Mouse (Mus musculus): ENCODE measurements at regions not wholly inside any gene's neighbourhood (a gene's known extent, or its start where the extent isn't known, plus 50 kb on each side); places are given as distances from the start of the nearest gene placed in this dataset.
A peak's percentile ranks its signal among the peaks of the same experiment; 100 is the strongest.

DNA sequence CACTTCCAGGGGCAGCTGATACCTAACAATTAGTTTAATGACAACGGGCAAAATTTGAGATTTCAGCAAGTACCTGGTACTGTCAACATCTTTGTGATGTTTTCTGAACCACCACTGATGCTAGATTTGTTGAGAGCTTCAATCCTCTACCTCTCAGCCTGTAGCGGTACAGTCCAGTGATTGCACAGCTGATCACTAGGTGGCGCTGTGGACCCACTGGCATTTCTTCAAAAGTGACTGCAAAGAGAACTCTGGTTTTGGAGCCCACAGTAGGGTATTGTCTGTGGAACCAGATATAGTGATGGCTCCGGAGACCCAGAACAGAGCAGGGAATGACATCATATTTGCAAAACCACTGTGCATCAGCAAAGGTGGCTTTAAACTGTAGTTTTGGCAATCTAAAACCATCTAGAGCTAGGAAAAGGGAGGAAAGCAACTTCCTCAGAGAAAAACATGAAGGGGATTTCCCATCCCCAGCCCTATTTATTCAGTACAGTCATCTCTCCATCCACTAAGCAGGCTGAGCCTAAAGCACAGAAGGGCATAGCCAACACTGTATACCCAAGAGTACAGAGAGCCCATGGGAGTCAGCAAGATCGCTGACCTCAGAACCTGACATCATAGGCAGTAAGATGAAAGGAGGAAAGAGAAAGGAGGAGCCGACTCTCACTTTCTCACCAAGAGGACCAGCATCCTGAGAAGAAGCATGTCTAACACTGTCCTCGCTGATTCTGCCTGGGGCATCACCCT, 77.7 kb upstream of the 2210010C04Rik start:
- H3K27me3 ChIP-seq (ENCODE audit: control insufficient read depth in 1 of 2, insufficient read depth in 2 of 2, low read length in 2 of 2) = no peaks in the 10 kb centered on the region
- H3K4me3 ChIP-seq (ENCODE audit: control insufficient read depth in 1 of 2, insufficient read depth in 1 of 2, low read depth in 2 of 2, low read length in 2 of 2) = no peak overlapping the region
- no peaks in the 10 kb centered on the region for H3K79me2 ChIP-seq (ENCODE audit: control insufficient read depth, insufficient read depth, low read length, poor library complexity)
- no peaks in the 10 kb centered on the region for H3K4me1 ChIP-seq (ENCODE audit: control insufficient read depth in 1 of 2, insufficient read depth in 2 of 2, low read length in 2 of 2)
- peak; percentile 25 for DNase-seq (ENCODE audit: low read depth, low spot score)
- no peaks in the 10 kb centered on the region for H3K36me3 ChIP-seq (ENCODE audit: control insufficient read depth in 1 of 2, insufficient read depth in 2 of 2, low read length in 2 of 2)
- H3K9ac ChIP-seq (ENCODE audit: control insufficient read depth, low read depth, low read length, poor library complexity, severe bottlenecking) = no peak overlapping the region
- no peak overlapping the region for H3K27ac ChIP-seq (ENCODE audit: control insufficient read depth, low read depth, low read length)
- TF ChIP-seq ELF1 (IDR thresholded peaks at IDR 0.05; ENCODE audit: low read depth, low read length) = no peak
- TF ChIP-seq USF2 (IDR thresholded peaks at IDR 0.05; ENCODE audit: borderline replicate concordance in 1 of 2, insufficient read depth in 1 of 2, low read depth in 1 of 2, low read length in 2 of 2) = no peak
- no peak for TF ChIP-seq MYC (IDR thresholded peaks at IDR 0.05; ENCODE audit: low read depth, low read length)
- no peak for TF ChIP-seq EP300 (IDR thresholded peaks at IDR 0.05; ENCODE audit: low read depth in 1 of 2, low read length in 2 of 2)
- TF ChIP-seq TCF12 (IDR thresholded peaks at IDR 0.05; ENCODE audit: low read depth, low read length) = no peak
- no peak for TF ChIP-seq MEF2A (IDR thresholded peaks at IDR 0.05; ENCODE audit: extremely low read depth, insufficient replicate concordance, low read depth, low read length, poor library complexity, severe bottlenecking)
- TF ChIP-seq UBTF (IDR thresholded peaks at IDR 0.05; ENCODE audit: borderline replicate concordance, insufficient read depth, low read depth, low read length) = no peak
- no peak for TF ChIP-seq MAFK (IDR thresholded peaks at IDR 0.05; ENCODE audit: borderline replicate concordance, low read depth, low read length)
- TF ChIP-seq MAZ (IDR thresholded peaks at IDR 0.05; ENCODE audit: low read depth, low read length) = no peak
- peak; percentile 14; the same call in 1 of the 2 replicates for TF ChIP-seq RAD21 (IDR thresholded peaks at IDR 0.05; ENCODE audit: low read depth, low read length)
- TF ChIP-seq CTCF (IDR thresholded peaks at IDR 0.05 in 2 of 3, conservative IDR thresholded peaks at IDR 0.05 in 1 of 3; ENCODE audit: control insufficient read depth in 1 of 3, insufficient read depth in 1 of 3, low read depth in 2 of 3, low read length in 3 of 3, poor library complexity in 1 of 3, severe bottlenecking in 1 of 3) = peak; percentile 49 to 65 (median 57)
- no peak for TF ChIP-seq NELFE (IDR thresholded peaks at IDR 0.05; ENCODE audit: low read depth, low read length)
- H3K9me3 ChIP-seq (replicated peaks; ENCODE audit: insufficient read depth, low read length) = no peaks in the 10 kb centered on the region

GRCm38 (mm10) chr6:41111829-41112228, 76.5 kb upstream of the 2210010C04Rik start:
- H3K36me3 ChIP-seq (ENCODE audit: control insufficient read depth in 1 of 2, insufficient read depth in 2 of 2, low read length in 2 of 2) = no peaks in the 10 kb centered on the region
- no peaks in the 10 kb centered on the region for H3K4me1 ChIP-seq (ENCODE audit: control insufficient read depth in 1 of 2, insufficient read depth in 2 of 2, low read length in 2 of 2)
- no peaks in the 10 kb centered on the region for H3K27me3 ChIP-seq (ENCODE audit: control insufficient read depth in 1 of 2, insufficient read depth in 2 of 2, low read length in 2 of 2)
- no peaks in the 10 kb centered on the region for H3K79me2 ChIP-seq (ENCODE audit: control insufficient read depth, insufficient read depth, low read length, poor library complexity)
- DNase-seq (ENCODE audit: low read depth, low spot score) = no peak
- H3K4me3 ChIP-seq (ENCODE audit: control insufficient read depth in 1 of 2, insufficient read depth in 1 of 2, low read depth in 2 of 2, low read length in 2 of 2) = no peak overlapping the region
- H3K27ac ChIP-seq (ENCODE audit: control insufficient read depth, low read depth, low read length) = no peak overlapping the region
- H3K9ac ChIP-seq (ENCODE audit: control insufficient read depth, low read depth, low read length, poor library complexity, severe bottlenecking) = no peak overlapping the region
- TF ChIP-seq CHD1 (IDR thresholded peaks at IDR 0.05; ENCODE audit: low read depth, low read length) (no peak), POLR2AphosphoS5 (IDR thresholded peaks at IDR 0.05; ENCODE audit: borderline replicate concordance, low read depth, low read length) (no peak), E2F4 (IDR thresholded peaks at IDR 0.05; ENCODE audit: borderline replicate concordance, low read depth, low read length) (no peak), ZNF384 (IDR thresholded peaks at IDR 0.05; ENCODE audit: low read depth, low read length) (no peak), MAX (IDR thresholded peaks at IDR 0.05; ENCODE audit: low read length) (no peak), JUND (IDR thresholded peaks at IDR 0.05; ENCODE audit: low read depth, low read length) (no peak), TCF12 (IDR thresholded peaks at IDR 0.05; ENCODE audit: low read depth, low read length) (no peak), USF2 (IDR thresholded peaks at IDR 0.05; ENCODE audit: borderline replicate concordance in 1 of 2, insufficient read depth in 1 of 2, low read depth in 1 of 2, low read length in 2 of 2) (no peak), MEF2A (IDR thresholded peaks at IDR 0.05; ENCODE audit: extremely low read depth, insufficient replicate concordance, low read depth, low read length, poor library complexity, severe bottlenecking) (no peak), ZC3H11A (IDR thresholded peaks at IDR 0.05; ENCODE audit: low read depth, low read length) (no peak), POLR2A (IDR thresholded peaks at IDR 0.05; ENCODE audit: control insufficient read depth in 1 of 2, insufficient read depth in 1 of 2, low read depth in 1 of 2, low read length in 2 of 2, poor library complexity in 1 of 2) (no peak), BHLHE40 (IDR thresholded peaks at IDR 0.05; ENCODE audit: borderline replicate concordance, low read depth, low read length) (no peak)
- H3K9me3 ChIP-seq (replicated peaks; ENCODE audit: insufficient read depth, low read length) = no peaks in the 10 kb centered on the region
